Mouse (Mus musculus) granulocyte monocyte progenitor cell, adult 5-6 weeks (primary cell): ENCODE measurements around the gene Sdhaf3. TPM values are rescaled to one million over a fixed set of nuclear protein-coding genes. Genes with fewer than 3 reads are reported as not detected.

Source experiments
- ATAC-seq: replicated peaks from 2 replicates; pipeline ENCODE4 v1.8.0; 2016; ENCODE audit warnings: mild to moderate bottlenecking, moderate TSS enrichment, inconsistent platforms; ENCODE audit not compliant: poor library complexity, severe bottlenecking
- total RNA-seq, 2 experiments: library from RNA; stranded (forward) in 1 of 2; stranded (reverse) in 1 of 2; fragments of 200-712, 200-1000 nt in 1 of 2; fragments of >200 nt in 1 of 2; fragmentation: Nextera tagmentation in 1 of 2; gene quantifications; 2 replicates each; pipeline ENCODE4 v1.2.3; 2014 to 2017

The Sdhaf3 gene
- total RNA-seq, 2 experiments from 2014 or later = 3.5 to 4.3 TPM

GRCm38 (mm10) chr6:7041912-7042311 lies 86.1 kb downstream of the Sdhaf3 start:
- ATAC-seq = no peak

- no peak for ATAC-seq
Measured at GRCm38 (mm10) chr6:7062819-7063218, 107.0 kb downstream of the Sdhaf3 start.

- ATAC-seq = no peak
Measured at GRCm38 (mm10) chr6:7068782-7069181, 113.0 kb downstream of the Sdhaf3 start.

GRCm38 (mm10) chr6:7069463-7069862 lies 113.7 kb downstream of the Sdhaf3 start:
- ATAC-seq = no peak

GRCm38 (mm10) chr6:7082054-7082453 lies 126.2 kb downstream of the Sdhaf3 start:
- no peak for ATAC-seq

GRCm38 (mm10) chr6:7082467-7083259 lies 126.9 kb downstream of the Sdhaf3 start:
- ATAC-seq = no peak

- no peak for ATAC-seq
Measured at GRCm38 (mm10) chr6:7083661-7084060, 127.9 kb downstream of the Sdhaf3 start.

- ATAC-seq = no peak
Measured at GRCm38 (mm10) chr6:7084370-7084769, 128.6 kb downstream of the Sdhaf3 start.

GRCm38 (mm10) chr6:7085506-7085905 lies 129.7 kb downstream of the Sdhaf3 start:
- ATAC-seq = no peak

GRCm38 (mm10) chr6:7092094-7092493 lies 136.3 kb downstream of the Sdhaf3 start:
- no peak for ATAC-seq

Other genes starting within 250 kb of the Sdhaf3 start
- gene Dlx6, start 92.7 kb upstream of the Sdhaf3 start, total RNA-seq (2014; fragmentation: Nextera tagmentation) = not detected in 2 replicates
- not detected in 2 replicates for gene Dlx6, start 92.7 kb upstream of the Sdhaf3 start, total RNA-seq (2017)
- not detected in 2 replicates for gene Dlx5, start 73.9 kb upstream of the Sdhaf3 start, total RNA-seq (2014; fragmentation: Nextera tagmentation)
- not detected in 2 replicates for gene Dlx5, start 73.9 kb upstream of the Sdhaf3 start, total RNA-seq (2017)